Mouse (Mus musculus) cerebellum, adult 2 months (tissue): ENCODE data around the gene Gm12117.

Experiments
- CTCF ChIP-seq: fragments of 200-500 bp; IDR thresholded peaks from 2 replicates; pipeline ENCODE4 v1.5.1; 2011; ENCODE audit warnings: low read depth, mild to moderate bottlenecking, control low read depth, low read length, moderate library complexity, borderline replicate concordance; ENCODE audit not compliant: insufficient read depth
- POLR2A ChIP-seq: fragments of 200-500 bp; IDR thresholded peaks from 2 replicates; pipeline ENCODE4 v1.6.1; 2011; ENCODE audit warnings: low read length, control low read depth, borderline replicate concordance; ENCODE audit not compliant: insufficient read depth

DNA sequence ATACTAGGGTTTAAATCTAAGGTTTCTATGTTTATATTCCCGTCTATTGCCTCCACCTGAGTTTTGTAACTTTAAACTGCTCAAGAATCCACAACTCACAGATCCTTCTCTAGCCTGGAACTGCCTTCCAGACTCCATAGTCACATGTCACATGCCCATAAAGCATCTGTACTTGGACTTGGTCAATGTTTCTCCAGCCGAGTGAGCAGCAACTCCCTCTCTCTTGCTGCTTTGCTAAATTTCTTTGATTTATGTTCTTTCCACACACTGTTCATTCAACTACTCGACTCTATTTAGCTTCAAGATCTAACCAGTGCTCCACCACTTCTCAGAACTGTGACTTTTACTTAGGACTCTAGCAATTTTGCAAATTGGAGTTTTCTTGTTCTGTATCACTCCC lies 1.7 kb downstream of the Gm12117 start:
- no peak for TF ChIP-seq CTCF
- TF ChIP-seq POLR2A = no peak
